Mouse (Mus musculus) neural tube, embryonic 10.5 days (tissue): Measurements from ENCODE around the gene 2410131K14Rik.

Source experiments
- DNase-seq: peaks from one replicate; pipeline ENCODE4 v3.0.0-alpha.2; 2017; ENCODE audit warnings: low spot score; ENCODE audit errors: extremely low spot score

Gene 2410131K14Rik

DNA sequence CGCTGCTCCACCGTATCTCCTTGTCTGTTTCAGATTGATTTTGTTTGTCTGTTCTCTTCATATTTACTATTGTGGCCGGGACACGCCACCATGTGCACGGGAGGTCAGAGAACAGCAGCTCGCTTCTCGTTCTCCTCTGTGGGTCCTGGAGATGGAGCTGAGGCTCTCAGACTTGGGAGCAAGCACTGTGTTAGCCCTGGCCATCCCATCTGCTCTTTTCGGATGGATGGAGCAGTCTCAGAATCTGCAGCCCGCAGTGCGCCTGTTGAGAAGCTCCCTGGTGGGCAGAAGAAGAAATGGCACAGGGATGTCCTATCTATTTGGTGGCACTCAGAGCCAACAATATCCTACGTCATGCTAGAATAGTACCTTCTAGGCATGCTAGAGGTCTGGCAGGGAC, 15.6 kb downstream of the 2410131K14Rik start:
- no peak for DNase-seq

DNA sequence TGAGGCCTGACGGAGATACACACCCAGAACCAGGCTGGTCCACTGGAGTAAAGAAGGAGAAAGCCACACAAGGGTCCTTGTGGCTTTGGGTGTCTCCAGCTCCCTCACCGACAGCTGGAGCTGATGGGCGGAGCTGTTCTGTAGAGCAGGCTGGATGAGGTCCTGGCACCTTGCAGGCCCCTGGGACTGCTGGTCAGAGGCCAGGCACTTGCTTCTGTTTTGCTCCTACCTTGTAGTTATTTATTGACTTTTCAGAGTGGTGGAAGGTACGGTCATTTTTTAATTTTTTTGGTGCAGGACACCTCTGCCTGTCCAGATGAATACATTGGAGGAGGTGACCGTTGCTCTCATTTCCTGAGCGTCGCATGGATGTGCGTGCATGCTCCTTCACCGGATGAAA, 16.2 kb downstream of the 2410131K14Rik start:
- no peak for DNase-seq

DNA sequence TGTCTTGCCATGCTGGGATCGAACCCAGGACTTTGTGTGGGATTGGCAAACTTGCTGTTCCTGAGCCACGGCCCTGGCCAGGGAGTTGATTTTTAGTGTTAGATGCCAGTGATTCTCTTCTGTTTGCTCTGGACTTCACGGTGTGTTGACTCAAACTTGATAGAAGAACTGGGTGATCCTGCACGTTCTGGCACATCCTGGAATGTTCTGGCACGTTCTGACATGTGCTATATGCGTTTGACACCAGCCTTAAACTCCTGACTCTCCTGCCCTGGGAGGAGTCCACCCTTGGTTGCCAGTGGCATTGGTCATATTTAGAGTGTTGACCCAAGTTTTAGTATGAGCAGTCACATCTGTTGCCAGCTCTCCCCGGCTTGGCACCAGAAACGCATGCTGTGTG, 17.4 kb downstream of the 2410131K14Rik start:
- DNase-seq = no peak

DNA sequence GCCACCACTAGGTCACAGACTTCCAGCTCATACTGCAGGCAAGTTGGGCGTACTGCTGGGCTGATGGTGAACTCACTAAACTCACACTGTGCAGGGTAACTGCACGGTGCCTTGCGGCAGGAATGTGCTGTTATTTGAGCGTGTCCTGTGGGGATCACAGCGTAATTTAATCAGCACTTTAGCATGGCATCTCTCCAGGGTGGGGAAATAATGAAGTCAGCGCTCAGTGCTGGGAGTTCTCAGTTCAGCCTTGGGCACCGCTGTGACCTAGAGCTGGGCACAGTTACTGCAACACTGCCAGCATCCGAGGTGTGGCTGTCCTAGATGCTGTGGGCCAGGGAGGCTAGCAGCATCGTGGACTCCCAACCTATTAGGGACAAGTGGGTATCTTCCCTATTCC, 19.3 kb downstream of the 2410131K14Rik start:
- no peak for DNase-seq

DNA sequence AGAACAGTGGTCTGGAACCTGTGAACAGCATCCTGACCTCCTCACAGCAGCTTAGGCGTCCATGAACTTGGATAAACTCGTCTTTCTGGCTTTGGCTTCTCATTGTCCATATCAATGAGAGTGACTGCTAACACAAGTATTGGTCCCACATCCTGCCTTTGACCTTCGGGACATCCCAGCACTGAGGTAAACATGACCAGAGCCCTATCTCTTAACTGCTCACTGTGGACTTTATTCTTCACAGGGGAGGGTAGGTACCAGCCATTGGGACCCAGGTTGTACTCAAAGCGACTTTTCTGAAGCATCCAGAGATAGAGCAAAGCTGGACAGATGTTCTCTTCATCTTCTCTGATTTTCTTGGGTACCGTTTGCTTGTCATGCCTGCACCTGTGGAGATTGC, 20.3 kb downstream of the 2410131K14Rik start:
- DNase-seq = no peak

DNA sequence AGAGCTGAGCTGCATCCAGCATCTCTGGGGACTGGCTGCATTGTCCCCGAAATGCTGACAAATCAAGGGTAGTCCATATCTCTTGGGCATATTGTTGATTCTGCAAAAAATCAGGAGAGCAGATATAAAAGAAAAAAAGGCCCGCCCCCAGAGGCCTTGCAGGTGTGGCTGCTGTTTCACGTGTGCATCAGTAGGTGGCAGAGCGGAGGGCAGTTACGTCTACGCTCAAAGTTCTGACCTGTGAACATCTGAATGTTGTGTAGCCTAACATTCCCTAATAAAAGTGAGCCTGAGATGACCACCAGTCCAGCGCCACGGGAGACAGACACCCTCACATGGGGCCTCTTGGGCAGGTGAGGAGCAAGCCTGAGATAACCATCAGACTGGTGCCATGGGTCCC, 21.3 kb downstream of the 2410131K14Rik start:
- no peak for DNase-seq

DNA sequence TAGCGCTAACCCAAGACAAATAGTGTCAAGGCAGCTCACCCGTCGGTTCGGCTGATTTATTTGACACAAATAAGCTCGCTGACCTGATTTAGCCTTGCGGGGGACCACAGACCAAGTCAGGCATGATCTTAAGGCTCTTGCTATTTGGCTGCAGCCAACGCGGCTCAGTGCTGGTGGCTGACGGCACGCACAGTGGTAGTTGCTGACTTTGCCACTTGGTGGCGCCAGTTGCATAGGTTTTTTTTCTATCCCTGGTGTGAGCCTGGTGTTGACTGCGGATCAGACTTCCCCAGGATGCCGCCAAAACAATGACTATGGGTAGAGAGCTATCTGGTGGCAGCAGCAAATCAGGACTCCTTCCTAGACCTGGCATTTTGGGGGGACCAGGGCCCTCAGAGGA, 24.0 kb downstream of the 2410131K14Rik start:
- peak; percentile 93 for DNase-seq

DNA sequence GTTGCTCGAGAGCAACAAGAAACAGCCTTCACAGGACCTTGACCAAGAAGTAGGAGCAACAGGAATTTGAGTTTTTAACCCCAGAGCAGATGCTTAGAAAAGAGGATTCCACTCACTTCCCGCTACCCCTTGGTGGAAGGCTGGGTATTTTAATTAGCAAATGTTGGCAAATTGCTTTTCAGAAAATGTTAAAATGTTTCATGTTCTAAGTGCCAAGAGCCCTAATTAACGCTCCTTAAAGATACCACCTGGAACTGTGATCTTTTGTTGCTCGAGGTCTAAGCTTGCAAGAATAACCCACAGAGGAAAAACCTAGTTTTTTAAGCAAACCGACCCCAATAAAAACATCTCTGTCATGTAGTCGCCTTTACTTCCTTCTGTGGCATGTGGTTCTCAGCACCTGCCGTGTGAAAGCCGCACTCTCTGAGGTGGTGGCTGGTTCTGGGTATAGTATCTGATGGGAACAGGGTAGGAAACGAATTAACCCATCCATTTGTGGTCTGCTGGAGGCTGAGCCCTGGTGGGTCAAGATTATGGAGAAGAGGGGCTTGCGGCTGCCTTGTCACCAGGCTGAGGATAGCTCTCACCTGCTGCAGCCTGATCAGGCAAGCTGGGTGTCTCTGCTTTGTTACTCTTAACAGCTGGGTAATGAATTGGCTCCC, 26.6 kb downstream of the 2410131K14Rik start:
- DNase-seq = no peak

DNA sequence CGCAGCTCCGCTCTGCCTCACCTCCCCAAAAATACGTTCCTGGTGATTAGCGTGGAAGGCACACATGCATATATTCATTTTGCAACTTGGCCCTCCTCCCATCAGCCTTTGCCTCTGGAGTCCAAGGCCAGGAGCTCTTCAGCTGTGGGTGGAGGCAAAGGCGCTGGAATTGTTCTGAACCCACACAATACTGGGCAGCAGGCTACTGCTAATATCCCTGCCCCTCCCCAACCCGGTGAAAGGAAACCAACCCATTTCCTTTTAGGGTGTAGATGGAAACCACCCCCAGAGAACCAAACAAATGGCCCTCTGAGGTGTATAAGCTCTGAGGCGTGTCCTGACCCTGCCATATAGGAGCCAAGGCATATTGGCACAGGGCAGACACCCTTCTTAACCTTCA, 28.4 kb downstream of the 2410131K14Rik start:
- DNase-seq = no peak

DNA sequence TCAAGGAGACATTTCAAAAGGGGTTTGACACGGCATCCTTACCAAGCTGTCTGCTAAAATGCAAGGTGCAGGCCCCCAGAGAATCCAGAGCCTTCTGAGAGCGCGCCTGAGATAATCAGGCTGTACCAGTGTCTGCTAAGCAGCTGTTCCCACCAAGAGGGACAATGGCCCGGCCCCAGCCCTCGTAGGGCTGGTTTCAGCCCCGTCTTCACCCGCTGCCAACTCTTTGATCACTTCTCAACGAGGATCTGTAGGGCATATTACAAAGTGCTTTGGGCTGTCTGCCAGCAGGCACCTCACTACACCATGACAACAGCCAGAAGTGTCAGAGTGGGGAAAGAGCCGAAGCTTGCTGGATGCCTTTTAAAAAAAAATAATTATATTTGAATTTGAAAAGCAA, 29.5 kb downstream of the 2410131K14Rik start:
- DNase-seq = no peak

DNA sequence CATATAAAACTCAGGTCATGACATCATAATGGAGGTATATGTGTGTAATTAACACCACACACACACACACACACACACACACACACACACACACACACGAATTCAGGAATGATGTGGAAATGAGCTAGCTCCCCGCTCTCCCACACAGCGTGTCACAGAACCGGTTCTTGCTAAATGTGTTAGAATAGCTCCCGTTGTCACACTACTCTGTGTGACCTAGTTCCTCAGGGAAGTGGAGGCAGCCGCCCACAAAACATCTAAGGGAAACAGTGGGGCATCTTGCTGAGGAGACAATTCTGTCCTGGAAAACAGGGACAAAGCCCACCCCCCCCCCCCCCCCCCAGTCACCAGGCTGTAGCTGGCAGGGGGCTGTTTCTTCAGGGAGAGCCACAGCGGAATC, 31.3 kb downstream of the 2410131K14Rik start:
- no peak for DNase-seq

DNA sequence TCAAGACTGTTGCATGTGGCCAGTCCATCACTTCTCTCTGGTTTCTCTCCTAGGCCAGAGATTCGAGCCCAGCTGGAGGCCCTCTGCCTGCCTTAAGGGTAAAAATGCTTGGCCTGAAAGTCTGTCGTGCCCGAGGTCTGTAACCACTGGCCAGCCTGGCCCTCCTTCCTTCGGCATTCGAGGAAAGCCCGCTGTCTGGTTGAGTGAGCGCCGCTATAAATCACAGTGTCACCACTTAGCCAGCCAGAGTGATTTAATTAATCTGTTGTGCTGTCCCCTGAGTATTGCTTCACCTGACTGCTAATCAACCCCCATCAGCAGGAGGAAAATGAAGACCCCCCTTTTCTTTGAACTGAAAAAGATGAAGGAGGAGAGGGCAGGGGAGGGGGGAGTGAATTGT, 31.7 kb downstream of the 2410131K14Rik start:
- DNase-seq = no peak

DNA sequence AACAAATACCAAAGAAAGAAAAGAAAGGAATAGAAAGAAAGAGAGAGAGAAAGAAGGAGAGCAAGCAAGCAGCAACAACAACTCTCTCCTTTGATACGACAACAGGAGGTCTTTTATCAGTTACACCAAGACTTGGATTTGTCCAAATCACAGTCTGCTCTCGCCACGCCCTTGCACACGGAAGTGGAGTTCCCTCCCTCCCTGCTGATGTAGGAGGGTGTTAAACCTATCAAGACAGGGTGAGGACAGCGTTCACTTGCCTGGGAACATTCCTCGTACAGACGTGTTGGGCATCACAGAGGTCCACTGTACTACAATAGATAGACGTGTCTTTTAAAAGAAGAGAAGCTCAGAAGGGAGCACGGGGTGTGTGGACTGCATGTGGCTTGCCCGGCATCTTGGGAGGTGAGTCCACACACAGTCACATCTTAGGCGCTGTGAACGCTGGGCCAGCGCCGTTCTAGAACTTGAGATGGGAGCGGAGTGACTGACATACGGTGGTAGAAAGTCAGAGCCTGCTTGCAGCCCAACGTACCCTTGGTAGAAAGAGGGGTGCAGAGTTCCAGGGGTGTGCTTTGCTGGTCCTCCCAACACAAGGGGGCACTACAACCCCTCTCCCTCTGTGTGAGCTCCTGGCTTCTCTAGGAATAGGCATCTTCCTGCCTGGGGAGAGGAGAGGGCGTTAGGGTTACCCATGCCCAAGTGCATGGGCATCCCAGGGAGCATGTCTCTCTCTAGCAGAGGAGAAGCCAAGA, 32.9 kb downstream of the 2410131K14Rik start:
- DNase-seq = no peak

DNA sequence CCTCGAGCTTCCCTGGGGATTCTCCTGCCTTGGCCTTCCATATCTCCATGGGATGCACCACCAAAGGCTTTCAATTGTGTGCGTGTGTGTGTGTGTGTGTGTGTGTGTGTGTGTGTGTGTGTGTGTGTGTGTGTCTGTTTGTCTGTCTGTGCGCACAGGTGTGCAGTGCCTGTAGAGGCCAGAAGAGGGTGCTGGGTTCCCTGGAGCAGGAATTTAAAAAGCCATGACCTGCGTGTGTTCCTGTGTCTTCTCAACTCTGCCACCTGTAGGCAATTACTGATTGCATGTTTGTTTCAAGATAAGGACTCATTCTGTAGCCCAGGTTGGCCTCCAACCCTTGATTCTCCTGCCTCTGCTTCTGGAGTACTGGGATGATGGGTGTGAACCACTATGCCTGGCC, 46.4 kb downstream of the 2410131K14Rik start:
- DNase-seq = no peak

DNA sequence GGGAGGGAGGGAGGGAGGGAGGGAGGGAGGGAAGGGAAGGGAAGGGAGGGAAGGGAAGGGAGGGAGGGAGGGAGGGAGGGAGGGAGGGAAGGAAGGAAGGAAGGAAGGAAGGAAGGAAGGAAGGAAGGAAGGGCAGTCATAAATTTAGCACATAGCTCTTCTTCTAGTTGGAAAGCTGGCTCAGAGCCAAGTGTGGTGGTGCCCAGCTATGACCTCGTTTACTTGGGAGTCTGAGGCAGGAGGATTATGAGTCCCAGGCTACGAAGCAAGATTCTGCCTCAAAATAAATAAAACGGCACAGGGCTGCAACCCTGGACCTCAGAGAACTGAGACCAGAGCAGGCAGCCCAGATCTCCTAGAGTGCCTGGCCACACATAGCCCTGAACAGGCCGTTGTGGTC, 47.4 kb downstream of the 2410131K14Rik start:
- no peak for DNase-seq

DNA sequence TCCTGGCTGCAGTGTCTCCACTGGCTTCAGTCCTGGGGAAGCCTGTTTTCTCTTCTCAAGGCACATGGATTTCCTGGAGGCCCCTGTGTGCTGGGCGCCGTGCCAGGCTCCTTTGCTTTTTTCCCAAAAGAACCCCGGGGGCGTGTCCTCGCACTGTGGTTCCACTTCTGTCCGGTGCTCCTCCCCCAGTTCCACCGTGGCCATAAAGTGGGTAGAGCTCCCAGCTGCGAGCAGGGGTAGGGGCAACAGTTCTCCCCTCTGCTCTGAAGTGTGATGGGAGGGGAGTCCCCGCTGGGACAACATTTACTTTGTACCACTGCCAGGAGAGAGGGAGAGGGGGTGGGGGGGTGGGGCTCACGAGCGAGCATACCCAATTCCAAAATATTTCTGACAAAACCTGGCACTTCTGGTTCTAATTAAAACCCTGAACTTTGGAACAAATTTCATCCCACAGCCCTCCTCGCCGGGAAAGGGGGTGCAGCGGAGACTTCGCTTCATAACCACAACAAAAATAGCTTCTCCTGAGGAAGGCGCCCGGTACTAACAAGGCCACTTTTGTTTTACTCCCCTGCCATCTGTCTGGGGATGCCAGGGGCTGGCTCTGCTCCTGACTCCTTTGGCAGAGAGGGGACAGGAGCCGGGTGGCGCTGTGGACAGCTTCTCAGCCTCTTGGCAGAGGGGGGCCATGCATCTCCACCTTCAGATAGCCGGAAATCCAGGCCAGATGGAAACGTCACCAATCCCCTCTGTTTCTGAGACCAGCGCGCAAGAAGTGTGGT, 49.2 kb downstream of the 2410131K14Rik start:
- no peak for DNase-seq

DNA sequence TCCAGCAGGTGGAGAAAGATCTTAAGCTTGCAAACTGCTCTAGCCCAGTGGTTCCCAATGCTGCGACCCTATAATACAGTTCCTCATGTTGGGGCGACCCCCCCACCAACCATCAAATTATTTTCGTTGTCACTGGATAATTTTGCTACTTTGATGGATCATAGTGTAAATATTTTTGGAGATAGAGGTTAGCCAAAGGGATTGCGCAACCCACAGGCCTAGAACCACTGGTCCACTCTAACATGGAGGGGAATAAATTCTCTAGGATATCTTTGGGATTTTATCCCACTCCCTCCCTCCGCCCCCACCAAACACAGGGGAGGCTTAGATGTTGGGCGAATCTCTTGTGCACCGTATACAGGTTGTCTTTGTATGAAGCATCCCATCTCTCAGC, 49.8 kb downstream of the 2410131K14Rik start:
- DNase-seq = no peak

DNA sequence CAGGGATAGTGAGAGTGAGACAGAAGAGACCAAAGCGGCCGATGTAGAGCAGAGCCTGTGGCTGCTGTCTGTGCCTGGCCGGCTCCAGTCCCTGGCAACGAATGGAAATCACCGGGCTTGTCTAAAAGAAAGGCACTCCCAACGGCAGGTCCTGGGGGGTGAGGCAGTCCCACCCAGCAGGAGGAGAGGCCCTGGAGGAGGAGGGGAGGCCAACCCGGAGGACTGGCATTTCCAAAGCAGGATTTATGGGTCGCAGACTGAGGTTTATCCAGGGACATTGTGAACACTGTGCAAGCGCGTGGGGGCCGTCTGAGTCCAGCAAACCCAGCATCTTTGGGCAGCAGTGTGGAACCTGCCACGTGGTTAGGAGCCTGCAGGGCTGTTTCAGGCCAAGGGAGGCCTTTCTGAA, 52.3 kb downstream of the 2410131K14Rik start:
- DNase-seq = no peak

DNA sequence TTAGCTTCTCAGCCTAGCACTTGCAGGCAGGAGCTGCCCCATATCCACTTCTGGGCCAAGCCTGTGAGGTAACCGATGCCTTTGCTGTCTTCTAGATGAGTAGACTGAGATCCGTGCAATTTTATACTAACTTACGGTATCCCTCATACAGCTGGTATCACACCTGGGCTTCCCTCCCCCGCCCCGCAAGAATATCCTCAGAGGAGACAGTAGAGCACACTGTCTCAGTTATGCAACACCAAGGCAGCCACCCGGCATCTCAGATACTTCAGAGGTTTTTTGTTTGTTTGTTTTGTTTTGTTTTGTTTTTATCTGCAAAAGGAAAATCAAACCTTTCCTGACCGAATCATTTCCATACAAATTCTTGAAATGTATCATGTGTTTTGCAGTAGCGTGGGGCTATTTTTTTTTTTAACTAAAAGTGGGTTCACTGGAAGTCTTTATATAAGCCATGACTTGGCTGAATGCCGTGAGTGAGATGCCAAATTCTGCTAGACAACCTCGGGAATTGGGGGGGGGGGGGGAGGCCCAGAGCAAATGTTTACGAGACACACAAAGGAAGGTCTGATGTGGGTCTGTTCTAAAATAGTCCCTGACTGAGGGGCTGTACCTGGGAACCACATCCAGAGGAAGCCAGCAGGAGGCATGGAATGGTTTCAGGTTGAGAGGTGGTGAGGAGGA, 54.8 kb downstream of the 2410131K14Rik start:
- no peak for DNase-seq

DNA sequence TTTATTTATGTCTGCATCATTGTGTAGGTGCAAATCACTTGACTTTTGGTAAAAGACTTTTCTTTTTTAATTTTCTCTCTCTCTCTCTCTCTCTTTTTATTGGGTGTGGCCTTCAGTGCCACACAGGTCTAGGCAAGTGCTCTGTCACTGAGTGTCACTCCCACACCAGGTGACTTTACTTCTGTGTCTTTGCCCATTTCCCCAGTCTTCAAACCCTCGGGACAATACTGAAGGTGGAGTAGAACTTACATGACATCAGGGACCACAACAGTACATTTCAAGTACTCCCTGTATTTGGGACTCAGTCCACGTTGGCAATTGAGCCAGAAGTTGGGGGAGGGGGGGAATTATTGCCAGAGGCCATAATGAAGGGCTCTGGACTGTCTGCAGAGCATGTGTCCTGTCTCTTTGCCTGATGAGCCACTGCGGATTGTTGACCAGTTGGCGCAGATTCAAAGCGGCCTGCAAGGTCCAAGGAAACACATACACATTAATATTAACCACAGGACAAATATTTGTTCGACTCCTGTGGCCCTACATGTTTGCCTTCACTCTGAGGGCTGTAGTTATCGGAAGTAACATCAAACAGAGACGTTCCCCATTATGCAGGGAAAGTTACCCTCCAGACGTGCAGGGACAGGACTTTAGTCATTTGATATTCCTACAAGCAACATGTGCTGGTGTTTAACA, 57.6 kb downstream of the 2410131K14Rik start:
- no peak for DNase-seq

DNA sequence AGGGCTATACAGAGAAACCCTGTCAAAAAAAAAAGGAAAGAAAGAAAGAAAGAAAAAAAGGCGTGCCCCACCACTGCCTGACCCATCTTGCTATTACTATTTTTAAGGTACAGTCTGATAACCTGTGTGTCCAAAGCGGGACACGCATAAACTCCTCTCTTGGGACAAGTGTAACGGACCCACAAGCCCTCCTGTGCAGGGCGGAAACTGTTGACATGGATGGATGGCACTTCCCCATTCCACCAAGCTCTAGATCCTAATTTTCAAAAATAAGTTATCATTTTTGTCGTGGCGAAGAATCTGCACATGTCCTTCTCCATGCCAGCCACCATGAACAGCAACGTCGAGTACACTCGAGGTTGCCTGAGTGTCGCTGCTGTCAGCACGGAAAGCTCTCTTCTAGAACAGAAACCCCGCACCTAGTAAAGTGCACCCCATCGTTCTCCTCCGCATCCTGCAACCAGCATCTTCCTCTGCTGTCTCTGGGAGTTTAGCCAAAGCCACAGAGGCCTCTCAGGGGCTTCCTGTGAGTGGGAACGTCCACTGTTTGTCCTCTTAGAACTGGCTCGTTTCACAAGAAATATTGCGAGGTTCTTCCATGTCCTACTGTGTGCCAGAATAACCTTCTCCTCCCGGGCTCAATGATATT, 60.1 kb downstream of the 2410131K14Rik start:
- no peak for DNase-seq
